Mouse (Mus musculus) forebrain, postnatal 0 days (tissue): Measurements from ENCODE around the gene Zfyve19. TPM values are rescaled to one million over a fixed set of nuclear protein-coding genes. Genes with fewer than 3 reads are reported as not detected.
A peak's percentile ranks its signal among the peaks of the same experiment; 100 is the strongest.

ENCODE experiments used
- ATAC-seq: fragments of 200-750 bp; cut with Nextera tagmentation; 2 replicates; pipeline ENCODE4 v1.8.0; 2017; ENCODE audit warnings: mild to moderate bottlenecking, moderate library complexity
- DNase-seq: peaks from one replicate; pipeline ENCODE4 v3.0.0-alpha.2; 2015
- H3K27ac ChIP-seq: fragments of 300-500 bp; sonication (generic); 2 replicates; pipeline ENCODE4 v1.5.1; 2014; ENCODE audit warnings: low read depth, mild to moderate bottlenecking, antibody characterized with exemption, low read length, moderate library complexity, mixed read lengths
- H3K27me3 ChIP-seq: fragments of 300-500 bp; sonication (generic); 2 replicates; pipeline ENCODE4 v1.6.1; 2014; ENCODE audit warnings: mild to moderate bottlenecking, low read length, mixed read lengths; ENCODE audit not compliant: insufficient read depth
- H3K36me3 ChIP-seq: fragments of 300-500 bp; sonication (generic); 2 replicates; pipeline ENCODE4 v1.6.1; 2014; ENCODE audit warnings: mild to moderate bottlenecking, moderate library complexity; ENCODE audit not compliant: insufficient read depth
- H3K4me1 ChIP-seq: fragments of 300-500 bp; sonication (generic); 2 replicates; pipeline ENCODE4 v1.6.1; 2014; ENCODE audit warnings: antibody characterized with exemption; ENCODE audit not compliant: insufficient read depth
- H3K4me2 ChIP-seq: fragments of 300-500 bp; sonication (generic); 2 replicates; pipeline ENCODE4 v1.6.1; 2014; ENCODE audit warnings: low read depth, mild to moderate bottlenecking, moderate library complexity
- H3K4me3 ChIP-seq: fragments of 300-500 bp; sonication (generic); 2 replicates; pipeline ENCODE4 v1.5.1; 2014; ENCODE audit warnings: low read depth, low read length, mixed read lengths
- H3K9ac ChIP-seq: fragments of 300-500 bp; sonication (generic); 2 replicates; pipeline ENCODE4 v1.6.1; 2014; ENCODE audit warnings: mild to moderate bottlenecking
- H3K9me3 ChIP-seq: fragments of 300-500 bp; sonication (generic); 2 replicates; pipeline ENCODE4 v1.6.1; 2016; ENCODE audit warnings: low read length
- CTCF ChIP-seq: sonication (generic); IDR thresholded peaks from 2 replicates; pipeline ENCODE4 v1.5.1; 2016; ENCODE audit warnings: antibody characterized with exemption, control low read depth, low read depth
- WGBS: fragments of 180-500 bp; shearing (Covaris S2); extraction: QIAGEN DNeasy Blood & Tissue Kit; methylation state at CpG from one replicate; pipeline ENCODE4 v1.1.7; 2014; 5-methylcytosine and 5-hydroxymethylcytosine counted together
- polyA plus RNA-seq: library from polyadenylated mRNA; unstranded; fragments of >200 nt; fragmentation: Nextera tagmentation; extraction: Ambion mirVana; gene quantifications from 2 replicates; pipeline ENCODE4 v1.2.1, GENCODE M21; 2015
- total RNA-seq: library from RNA; depleted of rRNA; stranded (reverse); fragments of >200 nt; gene quantifications from 2 replicates; pipeline ENCODE4 v1.2.3, GENCODE M21; 2014

Gene Zfyve19
- total and polyA plus RNA-seq, 2 experiments from 2014 or later = 37.4 to 62.5 TPM

GRCm38 (mm10) chr2:119209176-119209507, 725 bp downstream of the Zfyve19 start:
- TF ChIP-seq CTCF = no peak

GRCm38 (mm10) chr2:119229775-119230704, 21.6 kb downstream of the Zfyve19 start, which contains the start of gene Ppp1r14d:
Ppp1r14d (minus strand) TSS chr2:119229906.
- H3K4me1 ChIP-seq = no peaks in the 10 kb centered on the region
- no peak within 1 kb of the TSS for H3K9ac ChIP-seq
- H3K4me2 ChIP-seq = no peak within 1 kb of the TSS
- ATAC-seq = no peak
- H3K4me3 ChIP-seq = no peak within 1 kb of the TSS
- no peak for DNase-seq
- H3K27ac ChIP-seq = no peak within 1 kb of the TSS
- WGBS = 77% methylated on average over 6 of the region's 6 CpGs
- no peak for TF ChIP-seq CTCF
- no peaks in the 10 kb centered on the region for H3K36me3 ChIP-seq
- peaks cover 8% of the 10 kb centered on the region; the same call in 1 of the 2 replicates for H3K27me3 ChIP-seq
- H3K9me3 ChIP-seq = no peaks in the 10 kb centered on the region

More at GRCm38 (mm10) chr2:119209176-119209507, 725 bp downstream of the Zfyve19 start:
- Histone ChIP-seq H3K36me3 (peaks cover 25% of the 10 kb centered on the region), H3K27ac (peak overlapping the region; percentile 64), H3K27me3 (no peaks in the 10 kb centered on the region), H3K9ac (peak overlapping the region; percentile 70), H3K9me3 (no peaks in the 10 kb centered on the region), H3K4me2 (peak overlapping the region; percentile 69), H3K4me3 (peak overlapping the region; percentile 85), H3K4me1 (peaks cover 3% of the 10 kb centered on the region; the same call in 1 of the 2 replicates)
- ATAC-seq (peak; percentile 5), DNase-seq (no peak)
- WGBS = 3% methylated on average over 13 of the region's 13 CpGs

GRCm38 (mm10) chr2:119236682-119237209, 28.3 kb downstream of the Zfyve19 start:
- DNase-seq (no peak), ATAC-seq (no peak)
- no peak overlapping the region for H3K9ac ChIP-seq
- peak overlapping the region; percentile 33 for H3K4me3 ChIP-seq
- TF ChIP-seq CTCF = no peak
- WGBS = 8% methylated on average over 25 of the region's 25 CpGs
- H3K4me2 ChIP-seq = peak overlapping the region; percentile 55
- no peaks in the 10 kb centered on the region for H3K4me1 ChIP-seq
- peaks cover 54% of the 10 kb centered on the region for H3K27me3 ChIP-seq
- no peaks in the 10 kb centered on the region for H3K9me3 ChIP-seq
- no peak overlapping the region for H3K27ac ChIP-seq
- no peaks in the 10 kb centered on the region for H3K36me3 ChIP-seq

- peak within 1 kb of the TSS; percentile 33 for H3K4me3 ChIP-seq
- peaks cover 54% of the 10 kb centered on the region for H3K27me3 ChIP-seq
- H3K36me3 ChIP-seq = no peaks in the 10 kb centered on the region
- no peak within 1 kb of the TSS for H3K9ac ChIP-seq
- no peaks in the 10 kb centered on the region for H3K9me3 ChIP-seq
- no peak for TF ChIP-seq CTCF
- no peaks in the 10 kb centered on the region for H3K4me1 ChIP-seq
- peak within 1 kb of the TSS; percentile 55 for H3K4me2 ChIP-seq
- DNase-seq (no peak), ATAC-seq (peak; percentile 2; the same call in 1 of the 2 replicates)
- under 1% methylated on average over 68 of the region's 73 CpGs for WGBS
- H3K27ac ChIP-seq = no peak within 1 kb of the TSS
Observed at GRCm38 (mm10) chr2:119237210-119237870, 28.9 kb downstream of the Zfyve19 start, which contains the start of gene Spint1. Spint1 (plus strand) TSS chr2:119237362.

- 4% methylated on average over 31 of the region's 31 CpGs for WGBS
- Histone ChIP-seq H3K27ac (no peak overlapping the region), H3K9ac (no peak overlapping the region), H3K36me3 (no peaks in the 10 kb centered on the region), H3K4me3 (peak overlapping the region; percentile 33), H3K4me2 (peak overlapping the region; percentile 55), H3K27me3 (peaks cover 54% of the 10 kb centered on the region), H3K4me1 (no peaks in the 10 kb centered on the region), H3K9me3 (no peaks in the 10 kb centered on the region)
- peak; percentile 60 for ATAC-seq
- no peak for TF ChIP-seq CTCF
- DNase-seq = peak; percentile 27
Observed at GRCm38 (mm10) chr2:119237871-119238220, 29.4 kb downstream of the Zfyve19 start.

GRCm38 (mm10) chr2:119238671-119239070, 30.3 kb downstream of the Zfyve19 start:
- DNase-seq (no peak), ATAC-seq (no peak)
- Histone ChIP-seq H3K9ac (no peak overlapping the region), H3K4me1 (no peaks in the 10 kb centered on the region), H3K27ac (no peak overlapping the region), H3K27me3 (peaks cover 54% of the 10 kb centered on the region), H3K9me3 (no peaks in the 10 kb centered on the region), H3K4me2 (no peak overlapping the region), H3K36me3 (no peaks in the 10 kb centered on the region), H3K4me3 (no peak overlapping the region)
- WGBS = 80% methylated on average over 2 of the region's 2 CpGs
- TF ChIP-seq CTCF = no peak
